Mouse (Mus musculus): ENCODE data around the gene Tbx21.

Tbx21 gene

GRCm38 (mm10) chr11:97084821-97085505 is 30.2 kb downstream of the Tbx21 start:
- no peak for DNase-seq (ENCODE audit: low read depth in 1 of 2, low spot score in 2 of 2)

DNA sequence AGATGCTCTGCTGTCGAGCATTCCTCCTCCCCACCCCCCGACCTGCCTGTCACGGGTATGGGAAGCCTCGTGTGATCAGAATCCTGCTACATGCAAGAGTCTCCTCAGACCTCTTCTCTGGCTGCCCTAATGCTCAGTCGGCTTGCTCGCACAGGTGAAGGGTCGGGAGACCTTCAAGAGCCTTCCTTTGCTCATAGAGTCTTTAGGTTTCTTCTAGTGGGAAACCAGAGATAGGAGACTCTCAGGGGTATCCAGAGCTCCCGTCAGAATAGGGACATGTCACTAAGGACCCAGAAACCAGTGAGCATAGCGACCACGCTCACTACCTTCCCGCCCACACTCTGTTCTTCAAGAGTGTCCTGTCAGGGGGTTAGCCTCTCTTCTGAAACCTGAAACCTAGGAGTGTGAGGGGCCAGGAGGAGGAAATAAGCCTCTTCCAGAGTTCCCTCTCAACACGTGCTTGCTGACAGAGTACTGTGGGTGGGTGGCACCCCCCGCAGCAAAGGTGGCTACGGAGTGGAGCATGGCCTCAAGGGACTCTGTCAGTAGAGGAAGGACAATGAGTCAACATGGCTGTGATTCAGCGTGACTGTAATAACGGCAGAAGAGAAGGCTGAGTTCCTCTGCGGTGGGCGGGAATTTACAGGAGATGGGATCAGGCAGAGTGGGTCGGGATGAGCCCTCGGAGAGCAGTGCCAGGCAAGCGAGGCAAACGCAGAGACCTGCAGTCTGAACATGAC is 31.6 kb downstream of the Tbx21 start:
- DNase-seq (ENCODE audit: low read depth in 1 of 2, low spot score in 2 of 2) = no peak

DNA sequence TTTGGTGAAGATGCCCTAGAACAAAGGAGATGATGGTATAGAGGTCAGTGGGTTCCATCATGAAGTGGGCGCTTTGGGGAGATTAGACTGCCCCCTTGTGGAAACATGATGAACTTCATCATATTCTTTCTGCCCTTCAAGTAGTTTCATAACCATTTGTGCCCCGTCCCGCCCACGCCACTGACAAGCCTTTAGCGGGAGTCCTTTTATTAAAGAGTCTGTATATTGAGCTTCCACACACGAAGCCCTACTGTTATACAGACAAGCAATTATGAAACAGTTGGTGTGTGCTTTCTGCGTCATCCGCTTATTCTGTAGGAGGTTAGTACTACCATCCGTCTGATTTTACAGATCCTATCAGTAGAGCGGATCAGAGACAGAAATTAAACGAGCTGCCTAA is 32.2 kb downstream of the Tbx21 start:
- DNase-seq (ENCODE audit: low read depth in 1 of 2, low spot score in 2 of 2) = peak in 1 of 2 experiments; percentile 16

DNA sequence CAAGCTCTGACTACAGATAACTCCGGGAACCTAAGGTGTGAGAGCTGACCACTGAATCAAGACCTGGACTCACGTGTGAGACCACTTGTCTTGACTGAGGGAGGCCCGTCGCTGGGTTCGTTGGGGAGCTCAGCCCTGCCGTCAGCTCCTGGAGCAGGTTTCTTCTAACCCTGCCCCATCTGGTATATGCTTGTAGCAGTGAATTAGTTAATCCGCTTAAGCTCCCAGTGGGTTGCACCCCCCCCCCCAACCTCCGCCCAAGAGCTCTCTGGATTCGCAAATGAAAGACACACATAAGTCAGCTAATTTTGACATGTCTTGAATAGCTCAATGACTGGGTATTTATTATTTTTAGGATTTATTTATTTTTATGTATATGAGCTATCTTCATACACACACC is 34.8 kb downstream of the Tbx21 start:
- DNase-seq (ENCODE audit: low read depth in 1 of 2, low spot score in 2 of 2) = no peak

DNA sequence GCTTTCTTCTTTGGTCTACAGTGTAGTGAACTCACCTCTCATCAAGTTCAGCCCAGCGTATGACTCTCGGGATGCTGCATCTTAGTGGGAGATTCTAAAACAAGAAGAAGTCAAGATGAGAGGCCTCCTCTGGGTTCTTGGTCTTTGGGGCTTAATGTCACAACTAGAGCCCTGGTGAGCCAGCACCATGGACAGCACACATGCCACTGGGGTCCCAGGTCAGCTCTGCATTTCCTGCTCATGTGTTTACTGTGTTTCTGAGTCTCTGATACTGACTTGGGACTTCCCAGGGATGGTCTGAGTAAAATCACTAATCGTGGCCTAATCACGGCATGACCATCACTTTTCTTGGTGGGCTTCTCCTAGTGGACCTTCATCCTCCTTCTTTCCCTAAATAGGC is 36.4 kb downstream of the Tbx21 start:
- DNase-seq (ENCODE audit: low read depth in 1 of 2, low spot score in 2 of 2) = no peak

GRCm38 (mm10) chr11:97074235-97074634 is 40.9 kb downstream of the Tbx21 start:
- no peak for DNase-seq (ENCODE audit: low read depth in 1 of 2, low spot score in 2 of 2)

DNA sequence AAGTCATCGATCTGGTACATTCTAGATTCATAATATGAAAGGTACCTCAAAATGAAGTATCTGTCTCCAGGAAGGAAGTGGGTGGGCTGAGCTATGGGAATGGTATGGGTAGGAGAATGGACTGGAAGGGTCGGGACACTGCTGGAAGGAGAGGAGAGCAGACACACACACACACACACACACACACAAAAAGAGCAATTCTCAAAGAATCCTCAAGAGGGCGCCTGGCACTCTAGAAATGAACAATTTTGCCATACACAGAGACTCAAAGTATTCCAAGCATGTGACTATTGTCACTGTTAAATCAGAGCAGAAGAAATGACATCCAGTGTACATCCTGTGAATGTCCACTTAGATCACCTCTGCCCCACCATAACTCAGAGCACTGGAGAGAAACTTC is 42.6 kb downstream of the Tbx21 start:
- DNase-seq (ENCODE audit: low read depth in 1 of 2, low spot score in 2 of 2) = no peak

- no peak for DNase-seq (ENCODE audit: low read depth in 1 of 2, low spot score in 2 of 2)
Observed at GRCm38 (mm10) chr11:97071129-97071528, 44.0 kb downstream of the Tbx21 start.

GRCm38 (mm10) chr11:97069770-97070169 is 45.4 kb downstream of the Tbx21 start:
- DNase-seq (ENCODE audit: low read depth in 1 of 2, low spot score in 2 of 2) = no peak

DNA sequence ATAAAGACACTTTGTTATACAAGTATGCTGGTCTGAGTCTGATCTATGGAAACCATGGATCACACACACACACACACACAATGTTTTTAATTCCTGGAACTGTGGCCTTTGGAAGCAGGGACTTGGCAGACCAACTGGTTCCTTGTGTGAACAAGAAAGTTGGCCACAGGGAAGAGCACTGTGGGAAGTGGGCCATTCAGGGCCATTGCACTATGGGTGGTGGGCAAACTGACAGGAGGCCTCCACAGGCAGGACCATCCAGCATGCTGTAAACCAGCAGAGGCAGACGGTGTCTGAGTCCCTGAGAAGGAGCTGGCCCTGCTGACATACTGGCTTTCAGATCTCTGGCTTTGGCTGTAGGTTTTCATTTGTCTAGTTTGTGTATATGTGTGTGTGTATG is 45.8 kb downstream of the Tbx21 start:
- DNase-seq (ENCODE audit: low read depth in 1 of 2, low spot score in 2 of 2) = no peak

DNA sequence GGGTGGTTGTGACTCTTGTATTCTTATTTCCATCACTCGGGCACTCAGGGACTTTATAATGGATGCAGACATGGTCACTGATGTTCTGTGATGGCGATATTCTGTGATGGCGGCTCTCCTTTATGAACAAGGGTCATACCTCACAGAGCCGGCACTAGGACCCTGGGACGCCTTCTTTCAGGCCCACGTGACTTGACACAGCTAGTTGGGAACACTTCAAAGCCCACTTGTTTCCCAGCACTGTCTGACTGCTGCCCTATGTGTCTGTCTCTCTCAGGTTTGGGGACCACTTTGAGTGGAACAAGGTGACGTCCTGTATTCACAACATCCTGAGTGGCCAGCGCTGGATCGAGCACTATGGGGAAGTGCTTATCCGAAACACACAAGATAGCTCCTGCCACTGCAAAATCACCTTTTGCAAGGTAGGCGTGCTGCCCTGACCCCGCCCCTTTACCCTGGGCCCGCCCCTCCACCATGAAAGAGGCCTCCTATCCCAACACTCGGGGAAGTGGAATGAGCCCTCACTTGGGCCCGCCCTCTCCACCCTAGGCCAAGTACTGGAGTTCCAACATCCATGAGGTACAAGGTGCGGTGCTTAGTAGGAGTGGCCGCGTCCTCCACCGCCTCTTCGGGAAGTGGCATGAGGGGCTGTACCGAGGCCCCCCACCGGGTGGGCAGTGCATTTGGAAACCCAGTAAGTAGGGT is 48.3 kb downstream of the Tbx21 start:
- no peak for DNase-seq (ENCODE audit: low read depth in 1 of 2, low spot score in 2 of 2)

GRCm38 (mm10) chr11:97065538-97066295 is 49.4 kb downstream of the Tbx21 start:
- DNase-seq (ENCODE audit: low read depth in 1 of 2, low spot score in 2 of 2) = no peak

GRCm38 (mm10) chr11:97063921-97064295 is 51.2 kb downstream of the Tbx21 start:
- DNase-seq (ENCODE audit: low read depth in 1 of 2, low spot score in 2 of 2) = no peak

GRCm38 (mm10) chr11:97063274-97063920 is 51.7 kb downstream of the Tbx21 start:
- DNase-seq (ENCODE audit: low read depth in 1 of 2, low spot score in 2 of 2) = no peak

DNA sequence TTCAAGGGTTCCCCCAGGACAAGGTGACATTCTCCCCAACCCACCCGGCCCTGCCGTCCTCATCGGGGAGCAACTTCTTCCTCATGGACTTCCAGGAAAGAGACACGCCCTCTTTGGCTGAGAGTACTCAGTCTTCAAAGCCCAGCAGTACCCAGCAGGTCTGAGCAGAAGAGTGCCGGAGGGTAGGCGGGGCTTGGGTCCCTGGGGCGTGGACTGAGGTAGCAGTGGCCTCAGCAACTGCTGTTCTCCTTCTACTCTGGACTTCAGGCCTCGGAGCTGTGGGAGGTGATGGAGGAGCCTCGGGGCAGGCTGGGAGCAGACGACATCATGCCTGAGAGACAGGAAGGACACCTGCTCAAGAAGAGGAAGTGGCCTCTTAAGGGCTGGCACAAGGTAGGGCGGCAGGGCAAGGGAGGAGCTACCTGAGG is 62.9 kb downstream of the Tbx21 start:
- no peak for DNase-seq (ENCODE audit: low read depth in 1 of 2, low spot score in 2 of 2)

DNA sequence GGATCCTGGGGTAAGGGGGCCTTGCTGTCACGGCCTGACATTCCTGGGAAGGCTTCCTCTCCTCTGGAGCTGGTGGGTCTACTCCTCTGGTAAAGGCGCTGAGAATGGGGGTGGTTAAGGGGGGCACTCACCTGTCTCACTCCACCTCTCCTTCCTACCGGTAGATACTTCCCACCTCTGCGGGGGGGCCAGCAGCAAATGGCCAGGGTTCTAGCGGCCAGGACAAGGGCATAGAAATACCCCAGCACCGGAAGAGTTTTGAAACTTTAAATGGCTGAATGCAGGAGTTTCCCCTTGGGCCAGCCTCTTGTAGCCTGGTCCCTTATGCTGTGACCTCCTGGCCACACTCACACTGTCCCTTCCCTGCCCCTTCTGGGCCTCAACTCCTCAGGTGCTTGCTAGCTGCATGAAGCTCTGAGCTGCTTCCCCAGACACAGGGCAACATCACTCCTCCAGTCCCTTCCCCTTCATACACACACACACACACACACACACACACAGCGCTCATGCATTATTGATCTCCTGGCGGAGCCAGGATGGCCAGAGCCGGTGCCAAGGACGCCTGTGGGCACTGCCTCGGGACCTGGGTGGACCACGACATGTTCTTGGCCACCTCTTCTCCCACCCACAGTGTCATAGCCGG is 64.1 kb downstream of the Tbx21 start:
- DNase-seq (ENCODE audit: low read depth in 1 of 2, low spot score in 2 of 2) = no peak

DNA sequence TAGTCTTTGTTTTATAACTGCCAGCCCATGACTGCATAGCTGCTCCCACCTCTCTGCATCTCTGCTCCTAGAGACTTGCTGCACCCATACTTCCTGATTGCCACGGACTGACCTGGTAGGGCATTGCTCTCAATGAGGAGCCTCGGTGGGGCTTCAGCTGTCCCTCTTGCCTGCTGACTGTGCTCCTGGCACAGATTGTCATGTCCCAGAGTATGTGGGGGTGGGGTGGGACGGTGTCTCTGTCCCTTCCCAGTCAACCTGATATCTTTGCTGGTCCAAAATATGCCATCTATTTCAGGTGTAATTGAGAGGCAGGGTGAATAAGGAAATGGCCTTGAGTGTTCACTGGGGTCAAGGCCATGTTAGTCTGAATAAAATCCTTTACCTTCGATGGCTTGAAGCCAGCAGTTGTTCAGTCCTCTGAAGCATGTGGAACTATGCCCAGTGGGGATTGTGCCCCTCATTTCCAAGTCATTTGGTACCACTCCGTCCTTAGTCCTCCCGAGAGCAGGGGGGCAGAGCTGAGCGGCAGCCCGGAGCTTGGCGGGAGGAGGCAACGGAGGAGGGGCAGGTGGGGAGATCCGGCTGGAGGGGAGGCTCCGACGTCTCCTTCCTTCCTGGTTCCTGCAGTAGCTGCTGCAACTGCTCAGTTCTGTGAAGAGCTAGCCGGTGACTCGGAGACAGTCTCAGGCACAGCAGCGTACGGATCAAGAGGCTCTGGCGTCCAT is 64.8 kb downstream of the Tbx21 start, which contains the start of gene Osbpl7:
Osbpl7 (plus strand) TSS at position 413 of the 728 bp plus-strand sequence.
- no peak for DNase-seq (ENCODE audit: low read depth in 1 of 2, low spot score in 2 of 2)

- DNase-seq (ENCODE audit: low read depth in 1 of 2, low spot score in 2 of 2) = no peak
Observed at GRCm38 (mm10) chr11:97049492-97050085, 65.5 kb downstream of the Tbx21 start.

DNA sequence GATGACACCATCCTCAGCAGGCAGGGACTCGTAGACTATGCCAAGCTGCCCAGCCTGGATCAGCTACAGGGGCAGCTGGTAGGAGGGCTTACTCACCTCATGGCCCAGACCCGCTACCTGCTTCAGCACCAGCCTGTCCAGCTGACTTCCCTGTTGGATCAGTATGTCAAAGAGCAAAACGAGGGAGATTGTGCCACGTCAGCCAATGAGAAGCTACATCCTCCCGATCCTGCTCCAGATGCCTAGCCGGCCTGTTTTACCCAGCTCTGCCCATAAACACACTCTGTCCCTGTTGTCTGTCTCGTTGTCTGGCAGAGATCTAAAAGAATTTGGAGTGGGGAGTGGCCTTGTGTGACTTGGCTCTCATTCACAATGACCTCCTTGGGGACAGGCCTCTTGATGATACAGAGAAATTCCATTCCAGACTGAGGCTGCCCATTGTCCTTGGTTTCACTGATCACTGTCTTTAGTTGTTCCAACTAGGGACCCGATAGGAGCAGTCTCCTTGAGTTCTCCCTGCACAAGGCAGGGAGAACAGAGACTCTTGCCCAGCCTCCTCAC is 67.0 kb downstream of the Tbx21 start:
- DNase-seq (ENCODE audit: low read depth in 1 of 2, low spot score in 2 of 2) = no peak
